ENCODE assay signal across 14 mouse cellular contexts in genomic region chr3:131157471-131157870, GRCm38 (mm10). TPM values are rescaled to one million over a fixed set of nuclear protein-coding genes. Genes with fewer than 3 reads are reported as not detected.
DNase-seq lines count a peak whose midpoint lies in the region; ATAC-seq and TF ChIP-seq lines count a peak whose summit lies in the region.
"Had no signal": no experiment of that assay in that cellular context is flagged by ENCODE, and none has a peak within 500 bp of the region (broad histone marks: within the 10 kb centered on the region; RNA-seq: fewer than 3 reads in every experiment).

No protein-coding gene starts in this region.

- H3K4me1 ChIP-seq in forebrain, embryonic 10.5 days: peaks cover 86% of the 10 kb centered on the region
- H3K4me1 ChIP-seq in forebrain, embryonic 11.5 days (replicated peaks; ENCODE audit: control insufficient read depth, insufficient read depth, low read length): peaks cover 23% of the 10 kb centered on the region
- peaks cover 60% of the 10 kb centered on the region for H3K4me1 ChIP-seq in forebrain, embryonic 15.5 days
- no peaks in the 10 kb centered on the region for H3K4me1 ChIP-seq in intestine, postnatal 0 days (replicated peaks; ENCODE audit: control insufficient read depth, insufficient read depth, low read length)

- H3K4me2 ChIP-seq in forebrain, embryonic 11.5 days (ENCODE audit: low read depth, low read length, severe bottlenecking): no peak overlapping the region
- H3K4me2 ChIP-seq in forebrain, embryonic 15.5 days (replicated peaks): no peak overlapping the region
- no peak overlapping the region for H3K4me2 ChIP-seq in intestine, postnatal 0 days (replicated peaks; ENCODE audit: low read depth)
- H3K4me2 ChIP-seq: heart, embryonic 11.5 days; lung, embryonic 14.5 days had no signal

- no peak for ATAC-seq in forebrain, embryonic 11.5 days (replicated peaks; ENCODE audit: low FRiP score)
- ATAC-seq in forebrain, embryonic 15.5 days (replicated peaks): no peak; the same call in 1 of the 2 replicates
- no peak for ATAC-seq in intestine, postnatal 0 days
- ATAC-seq: Patski had no signal

- no peaks in the 10 kb centered on the region for H3K9me3 ChIP-seq in forebrain, embryonic 10.5 days
- no peaks in the 10 kb centered on the region for H3K9me3 ChIP-seq in forebrain, embryonic 11.5 days (ENCODE audit: control insufficient read depth, low read length)
- H3K9me3 ChIP-seq in forebrain, embryonic 15.5 days: no peaks in the 10 kb centered on the region
- no peaks in the 10 kb centered on the region for H3K9me3 ChIP-seq in intestine, postnatal 0 days (ENCODE audit: control insufficient read depth)

- no peak for DNase-seq in forebrain, embryonic 10.5 days (ENCODE audit: extremely low spot score, low spot score)
- DNase-seq in forebrain, embryonic 11.5 days (ENCODE audit: low spot score): no peak
- peak; percentile 81 for DNase-seq in CD4-positive, CD25-positive, alpha-beta regulatory T cell, adult 2 months (ENCODE audit: low read depth, low spot score)
- DNase-seq in spleen, postnatal 36 days (ENCODE audit: low spot score in 2 of 2): peak; percentile 53 to 63
- no peak for DNase-seq in ovary, postnatal 10 days (ENCODE audit: low spot score)
- DNase-seq in urinary bladder, postnatal 10 days (ENCODE audit: low spot score): no peak
- DNase-seq: B cell, adult 2 months; left cerebral cortex, postnatal 4 days; lung, embryonic 14.5 days had no signal

- peaks cover 21% of the 10 kb centered on the region for H3K36me3 ChIP-seq in forebrain, embryonic 10.5 days (replicated peaks)
- no peaks in the 10 kb centered on the region for H3K36me3 ChIP-seq in forebrain, embryonic 11.5 days (ENCODE audit: control insufficient read depth, insufficient read depth, low read length)
- no peaks in the 10 kb centered on the region for H3K36me3 ChIP-seq in forebrain, embryonic 15.5 days
- no peaks in the 10 kb centered on the region for H3K36me3 ChIP-seq in intestine, postnatal 0 days (ENCODE audit: control insufficient read depth, insufficient read depth)

- no peak for TF ChIP-seq CTCF in intestine, postnatal 0 days (IDR thresholded peaks at IDR 0.05; ENCODE audit: low read depth)

- H3K27ac ChIP-seq in forebrain, embryonic 10.5 days: peak overlapping the region; percentile 68
- H3K27ac ChIP-seq in forebrain, embryonic 11.5 days (ENCODE audit: low read depth, low read length): no peak overlapping the region
- H3K27ac ChIP-seq in forebrain, embryonic 15.5 days (replicated peaks): peak overlapping the region; percentile 1; the same call in 1 of the 2 replicates
- H3K27ac ChIP-seq in intestine, postnatal 0 days (ENCODE audit: low read depth, low read length): no peak overlapping the region
- H3K27ac ChIP-seq: layer of hippocampus, adult 2 months had no signal

- 67% methylated on average over 7 of the region's 7 CpGs for whole genome bisulfite sequencing in forebrain, embryonic 10.5 days
- 54% methylated on average over 7 of the region's 7 CpGs for WGBS in forebrain, embryonic 11.5 days
- 50% methylated on average over 7 of the region's 7 CpGs for WGBS in forebrain, embryonic 15.5 days
- WGBS in intestine, postnatal 0 days: 68% methylated on average over 7 of the region's 7 CpGs

- H3K9ac ChIP-seq in forebrain, embryonic 11.5 days (ENCODE audit: low read length): no peak overlapping the region
- no peak overlapping the region for H3K9ac ChIP-seq in forebrain, embryonic 15.5 days (replicated peaks)
- no peak overlapping the region for H3K9ac ChIP-seq in intestine, postnatal 0 days (ENCODE audit: low read depth, low read length)
- H3K9ac ChIP-seq: lung, embryonic 14.5 days had no signal

- H3K27me3 ChIP-seq in forebrain, embryonic 10.5 days (ENCODE audit: poor library complexity, severe bottlenecking): no peaks in the 10 kb centered on the region
- no peaks in the 10 kb centered on the region for H3K27me3 ChIP-seq in forebrain, embryonic 11.5 days (ENCODE audit: control insufficient read depth, insufficient read depth, low read length)
- no peaks in the 10 kb centered on the region for H3K27me3 ChIP-seq in forebrain, embryonic 15.5 days
- no peaks in the 10 kb centered on the region for H3K27me3 ChIP-seq in intestine, postnatal 0 days (replicated peaks; ENCODE audit: control insufficient read depth, insufficient read depth, low read length)
- H3K27me3 ChIP-seq: Patski had no signal

- H3K4me3 ChIP-seq in forebrain, embryonic 10.5 days: no peak overlapping the region
- no peak overlapping the region for H3K4me3 ChIP-seq in forebrain, embryonic 11.5 days (ENCODE audit: low read depth, low read length)
- H3K4me3 ChIP-seq in forebrain, embryonic 15.5 days: no peak overlapping the region
- H3K4me3 ChIP-seq in intestine, postnatal 0 days (ENCODE audit: low read depth, low read length): no peak overlapping the region
- H3K4me3 ChIP-seq: layer of hippocampus, adult 2 months had no signal

RNA-seq across cellular contexts. Expression of gene Lef1, which starts 47.2 kb away (rescaled TPM):
- polyA plus RNA-seq in forebrain, embryonic 10.5 days (2016; fragmentation: Nextera tagmentation; extraction: Ambion mirVana): 48.3 and 50.7 TPM in 2 replicates
- 60.8 and 70.0 TPM in 2 replicates for polyA plus RNA-seq in forebrain, embryonic 11.5 days (2014; fragmentation: Nextera tagmentation; extraction: Ambion mirVana)
- 14.3 and 18.6 TPM in 2 replicates for polyA plus RNA-seq in forebrain, embryonic 15.5 days (2015; fragmentation: Nextera tagmentation; extraction: Ambion mirVana)
- polyA plus RNA-seq in intestine, postnatal 0 days (2015; fragmentation: Nextera tagmentation; extraction: Ambion mirVana): 0.25 and 0.27 TPM in 2 replicates

Comparison
In these comparisons a context has a peak if more than half of its experiments do, and no peak if none do; other contexts are left out.
1. H3K27ac ChIP-seq: peak in forebrain, embryonic 10.5 days (single experiment) and forebrain, embryonic 15.5 days (single experiment); none in forebrain, embryonic 11.5 days (single experiment) and intestine, postnatal 0 days (single experiment).
2. DNase-seq: peak in CD4-positive, CD25-positive, alpha-beta regulatory T cell, adult 2 months (single experiment) and spleen, postnatal 36 days (2 of 2); none in forebrain, embryonic 10.5 days (single experiment), forebrain, embryonic 11.5 days (single experiment), ovary, postnatal 10 days (single experiment) and urinary bladder, postnatal 10 days (single experiment).
3. RNA of gene Lef1, which starts 47.2 kb away (polyA plus RNA-seq): 60.8 to 70.0 TPM in forebrain, embryonic 11.5 days, 48.3 to 50.7 TPM in forebrain, embryonic 10.5 days and 14.3 to 18.6 TPM in forebrain, embryonic 15.5 days; 0.25 to 0.27 TPM in intestine, postnatal 0 days; every median in the first group is over 10 times any median in the second.